Mouse (Mus musculus) embryonic facial prominence, embryonic 15.5 days (tissue): ENCODE results near the gene Arl14. TPM values are rescaled to one million over a fixed set of nuclear protein-coding genes. Genes with fewer than 3 reads are reported as not detected.

Experiments used
- polyA plus RNA-seq: library from polyadenylated mRNA; unstranded; fragments of >200 nt; fragmentation: Nextera tagmentation; extraction: Ambion mirVana; gene quantifications from 2 replicates; pipeline ENCODE4 v1.2.1, GENCODE M21; 2015

Gene Arl14
- polyA plus RNA-seq, 1 experiment from 2014 or later, result 0.13 TPM

Other genes with a start within 250 kb of the Arl14 start
- gene Ift80, start 217.8 kb upstream of the Arl14 start, polyA plus RNA-seq, result 16.7 and 19.6 TPM in 2 replicates
- gene Smc4, start 217.7 kb upstream of the Arl14 start, polyA plus RNA-seq, result 143 and 144 TPM in 2 replicates
- gene Trim59, start 177.7 kb upstream of the Arl14 start, polyA plus RNA-seq, result 77.5 and 86.0 TPM in 2 replicates
- 30.1 and 32.7 TPM in 2 replicates for gene Kpna4, start 95.3 kb upstream of the Arl14 start, polyA plus RNA-seq
- 7.3 and 9.2 TPM in 2 replicates for gene Ppm1l, start 94.4 kb downstream of the Arl14 start, polyA plus RNA-seq